Mouse (Mus musculus) kidney, postnatal 36 days (tissue): Measurements from ENCODE around the gene Ears2.

Experiments
- DNase-seq, 2 experiments: peaks; one replicate each; pipeline ENCODE4 v3.0.0; 2021 to 2022; ENCODE audit warnings: mixed read lengths in 2 of 2

Gene Ears2

GRCm38 (mm10) chr7:122044106-122044505 lies 23.0 kb downstream of the Ears2 start:
- no peak for DNase-seq

GRCm38 (mm10) chr7:122034348-122034747 lies 32.7 kb downstream of the Ears2 start:
- peak in 1 of 2 experiments; percentile 39 for DNase-seq

GRCm38 (mm10) chr7:122033371-122033770 lies 33.7 kb downstream of the Ears2 start:
- no peak for DNase-seq

- DNase-seq = peak; percentile 56 to 78
Observed at GRCm38 (mm10) chr7:122022131-122022530, 44.9 kb downstream of the Ears2 start.

- DNase-seq = peak; percentile 92 to 95
Observed at GRCm38 (mm10) chr7:122020667-122021354, 46.3 kb downstream of the Ears2 start, which contains the start of gene Gga2. Gene Gga2, minus strand, starts transcription at chr7:122021222.

GRCm38 (mm10) chr7:122020273-122020666 lies 46.8 kb downstream of the Ears2 start:
- no peak for DNase-seq

- DNase-seq = no peak
Observed at GRCm38 (mm10) chr7:122018978-122019377, 48.1 kb downstream of the Ears2 start.

- no peak for DNase-seq
Observed at GRCm38 (mm10) chr7:122018247-122018646, 48.8 kb downstream of the Ears2 start.

GRCm38 (mm10) chr7:122015734-122016133 lies 51.3 kb downstream of the Ears2 start:
- DNase-seq = peak; percentile 68 to 72

GRCm38 (mm10) chr7:122015105-122015504 lies 52.0 kb downstream of the Ears2 start:
- DNase-seq = peak; percentile 30 to 62

GRCm38 (mm10) chr7:122012949-122013348 lies 54.1 kb downstream of the Ears2 start:
- no peak for DNase-seq

GRCm38 (mm10) chr7:122012370-122012769 lies 54.7 kb downstream of the Ears2 start:
- no peak for DNase-seq

GRCm38 (mm10) chr7:122000396-122000795 lies 66.7 kb downstream of the Ears2 start:
- DNase-seq = no peak

- DNase-seq = no peak
Observed at GRCm38 (mm10) chr7:121995961-121996360, 71.1 kb downstream of the Ears2 start.
